Mouse (Mus musculus) gastrocnemius, postnatal 25 days (tissue): Measurements from ENCODE around the gene Ccl27b. TPM values are rescaled to one million over a fixed set of nuclear protein-coding genes. Genes with fewer than 3 reads are reported as not detected.
"Not testable (repeated sequence)": the region's sequence is repeated elsewhere in the genome, so short reads cannot be mapped to it uniquely, and the experiment has no call there.

ENCODE experiments used
- DNase-seq: peaks from one replicate; pipeline ENCODE4 v3.0.0; 2022
- long read RNA-seq, 2 experiments: library from polyadenylated mRNA; stranded (forward); transcript quantifications; one replicate each; pipeline ENCODE4 v2.0.0; 2021
- total RNA-seq, 2 experiments: library from RNA; stranded (reverse); gene quantifications; 1 replicate in 1 of 2; 2 replicates in 1 of 2; pipeline ENCODE4 v1.2.3; 2021

Gene Ccl27b
- not detected for total RNA-seq
- long read RNA-seq, experiment 1, partial matches to known transcripts: 0 of 2 reads
- long read RNA-seq, experiment 1, other reads (novel, unspliced or antisense): 2 of 2 reads
- long read RNA-seq, experiment 2, partial matches to known transcripts: 0 of 2 reads
- long read RNA-seq, experiment 2, other reads (novel, unspliced or antisense): 2 of 2 reads

DNA sequence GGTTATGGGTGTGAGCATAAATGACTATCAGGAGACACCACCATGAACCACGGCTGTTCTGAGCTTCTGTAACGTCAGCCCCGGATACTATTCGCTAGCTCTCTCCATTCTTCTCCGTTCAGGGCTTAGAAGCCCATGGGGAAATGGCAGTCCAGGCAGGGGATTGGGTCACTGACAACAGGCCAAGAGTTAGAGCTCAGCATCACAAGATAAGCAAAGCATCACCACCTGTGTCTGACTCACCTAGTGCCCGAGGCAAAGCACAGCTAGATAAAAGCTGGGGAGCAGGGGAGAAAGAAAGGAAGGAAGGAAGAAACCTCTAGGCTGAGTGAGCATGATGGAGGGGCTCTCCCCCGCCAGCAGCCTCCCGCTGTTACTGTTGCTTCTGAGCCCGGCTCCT is at the start of gene Ccl27b:
Gene Ccl27b (plus strand): TSS at position 301 of the 400 bp plus-strand sequence.
- DNase-seq: not testable (repeated sequence)

DNA sequence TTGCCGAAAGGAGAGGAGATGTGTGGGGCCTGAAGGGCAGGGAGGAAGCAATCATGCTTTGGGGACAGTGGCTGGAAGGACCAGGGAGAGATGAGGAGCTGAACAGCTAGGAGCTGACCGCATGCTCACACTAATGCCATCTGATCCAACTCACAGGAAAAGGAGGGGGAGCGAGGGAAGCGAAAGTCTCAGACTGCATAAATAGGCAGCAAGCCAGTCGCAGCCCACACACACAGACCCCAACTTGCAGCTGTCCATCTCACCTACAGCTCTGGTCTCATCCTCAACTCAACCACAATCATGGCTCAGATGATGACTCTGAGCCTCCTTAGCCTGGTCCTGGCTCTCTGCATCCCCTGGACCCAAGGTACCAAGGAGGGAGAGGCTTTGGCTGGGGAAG is 43.2 kb upstream of the Ccl27b start, which contains the start of gene Gm10591:
Gene Gm10591 (plus strand): TSS at position 301 of the 400 bp plus-strand sequence.
- DNase-seq: not testable (repeated sequence)

DNA sequence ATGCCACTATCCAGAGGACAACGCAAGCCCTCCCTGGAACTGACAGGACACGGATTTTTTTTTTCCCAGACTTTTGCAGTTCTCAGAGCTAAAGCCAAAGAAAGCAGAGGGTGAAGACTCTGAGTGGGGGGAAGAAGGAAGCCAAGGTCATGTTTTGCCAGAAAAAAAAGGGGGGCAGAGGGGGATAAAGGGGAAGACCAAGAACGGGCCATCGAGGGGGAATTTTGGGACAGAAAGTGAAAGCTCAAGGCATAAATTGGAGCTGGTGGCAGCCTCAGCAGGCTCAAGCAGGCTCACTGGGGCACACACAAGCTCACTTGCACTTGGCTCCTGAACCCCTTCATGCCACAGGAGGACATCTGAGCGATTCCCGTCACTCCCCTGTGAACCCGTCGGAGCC is 25.6 kb upstream of the Ccl27b start, which contains the start of gene Gm2564:
Gene Gm2564 (plus strand): TSS at position 301 of the 400 bp plus-strand sequence.
- DNase-seq: not testable (repeated sequence)

GRCm38 (mm10) chr4:42661793-42662192 is 6.7 kb downstream of the Ccl27b start, which contains the start of gene Il11ra2:
Gene Il11ra2 (minus strand): TSS chr4:42661893.
- not testable (repeated sequence) for DNase-seq

DNA sequence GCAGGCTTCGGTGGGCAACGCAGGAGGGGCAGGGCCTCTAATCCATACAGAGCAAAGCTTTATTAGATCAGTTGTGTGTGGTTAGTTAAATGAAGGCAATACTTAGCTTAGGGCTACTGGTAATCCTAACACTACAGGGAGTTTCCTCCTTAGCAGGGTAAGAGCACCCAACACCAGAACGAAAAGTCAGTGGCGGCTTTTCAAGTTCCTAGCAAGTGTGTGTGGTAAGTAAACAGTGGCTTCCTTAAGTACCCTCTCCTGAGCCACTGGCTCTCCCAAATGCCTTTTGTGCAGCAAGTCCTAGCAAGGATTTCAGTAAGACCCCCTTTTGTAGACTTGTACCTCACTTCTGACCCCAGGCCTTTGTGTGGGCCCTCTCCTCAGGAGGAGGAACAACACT is 20.4 kb downstream of the Ccl27b start:
- not testable (repeated sequence) for DNase-seq

GRCm38 (mm10) chr4:42679365-42679764 is 24.3 kb downstream of the Ccl27b start:
- not testable (repeated sequence) for DNase-seq

DNA sequence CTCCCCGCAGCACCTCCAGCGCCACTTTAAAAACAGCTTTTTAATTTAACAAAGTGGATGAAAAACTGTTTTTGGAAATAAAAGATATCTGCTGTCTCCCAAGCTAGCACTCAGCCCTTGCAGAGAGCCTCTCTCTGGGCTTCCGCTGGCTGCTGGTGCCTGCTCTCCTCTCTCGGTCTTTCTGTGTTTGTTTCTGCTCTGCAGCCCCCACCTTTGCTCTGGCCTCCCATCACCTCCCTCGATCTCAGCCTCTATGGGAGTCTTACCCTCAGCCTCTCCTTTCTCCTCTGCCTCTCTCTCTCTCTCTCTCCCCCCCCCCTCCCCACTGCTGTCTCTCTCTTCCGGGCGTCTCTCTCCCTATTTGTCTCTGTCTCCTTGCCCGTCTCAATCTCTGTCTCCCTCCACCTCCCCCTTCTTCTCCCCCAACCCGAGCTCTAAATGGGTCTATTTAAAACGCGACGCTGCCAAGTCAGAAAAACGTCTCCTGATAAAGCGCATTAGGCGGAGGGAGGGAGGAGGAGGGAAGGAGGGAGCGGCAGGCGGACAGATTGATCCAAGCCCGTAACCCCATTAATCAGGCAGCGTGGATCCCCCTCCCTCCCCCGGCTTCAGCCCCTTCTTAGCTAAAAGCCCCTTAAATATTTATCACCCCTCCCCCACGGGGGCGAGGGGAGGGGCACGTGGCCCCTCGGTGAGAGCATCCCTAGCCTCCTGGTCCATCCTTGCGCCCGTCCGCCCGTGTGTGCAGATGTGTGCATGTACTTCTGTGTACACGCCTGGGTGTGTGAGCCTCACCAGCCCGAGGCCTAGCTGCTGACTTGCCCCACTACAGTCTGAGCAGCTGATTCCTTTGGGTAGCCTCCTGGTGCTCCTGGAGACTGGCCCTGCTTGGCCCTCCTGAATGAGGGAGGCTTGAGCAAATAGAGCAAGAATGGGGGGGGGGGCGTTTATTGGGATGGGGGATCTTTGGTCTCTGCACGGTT is 25.6 kb downstream of the Ccl27b start:
- DNase-seq: not testable (repeated sequence)

GRCm38 (mm10) chr4:42681473-42682182 is 26.6 kb downstream of the Ccl27b start:
- DNase-seq: not testable (repeated sequence)

DNA sequence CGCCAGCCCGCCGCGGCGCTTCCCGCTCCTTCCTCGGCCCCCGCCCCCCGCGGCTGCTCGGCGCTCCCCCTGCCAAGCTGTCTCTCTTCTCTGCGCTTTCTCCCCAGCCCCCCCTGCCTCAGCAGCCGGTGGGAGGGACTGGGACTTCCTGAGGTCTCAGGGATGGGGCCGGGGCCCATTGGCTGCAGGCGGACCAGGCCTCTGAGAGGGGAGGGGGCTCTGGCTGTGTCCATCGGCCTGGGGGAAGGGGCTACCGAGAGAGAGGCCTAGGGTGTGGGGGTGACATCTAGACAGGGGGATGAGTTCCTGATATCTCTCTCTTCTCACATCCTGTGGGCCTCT is 27.1 kb downstream of the Ccl27b start:
- not testable (repeated sequence) for DNase-seq

Other genes starting within 250 kb of the Ccl27b start
- gene Gm21586, start 215.9 kb upstream of the Ccl27b start, total RNA-seq: not detected
- gene Gm2163, start 188.5 kb upstream of the Ccl27b start, total RNA-seq: not detected
- not detected for gene Fam205a2, start 127.1 kb upstream of the Ccl27b start, total RNA-seq
- gene Gm10591, start 43.1 kb upstream of the Ccl27b start, total RNA-seq: not detected
- gene Gm2564, start 25.5 kb upstream of the Ccl27b start, total RNA-seq: 1 to 10 TPM; 1.3 to 2.8 TPM
- not detected for gene Il11ra2, start 6.6 kb downstream of the Ccl27b start, total RNA-seq
- under 1 TPM in 1 of 2 experiments, not detected in 1; 0.72 TPM for gene 4930578G10Rik, start 80.3 kb downstream of the Ccl27b start, total RNA-seq
- not detected for gene Ccl19, start 101.3 kb downstream of the Ccl27b start, total RNA-seq
- gene Ccl21a, start 118.7 kb downstream of the Ccl27b start, total RNA-seq: 10 to 100 TPM in 1 of 2 experiments, 1 to 10 TPM in 1; 8.8 to 19.3 TPM
- gene Fam205a1, start 198.6 kb downstream of the Ccl27b start, total RNA-seq: not detected
- not detected for gene Gm12394, start 201.5 kb downstream of the Ccl27b start, total RNA-seq
- gene Fam205c, start 219.0 kb downstream of the Ccl27b start, total RNA-seq: 1 to 10 TPM in 1 of 2 experiments, under 1 TPM in 1; 0.90 to 1.2 TPM